Mouse (Mus musculus): ENCODE data around the gene Ssxb10. TPM values are rescaled to one million over a fixed set of nuclear protein-coding genes. Genes with fewer than 3 reads are reported as not detected.
"Not testable (repeated sequence)": the region's sequence is repeated elsewhere in the genome, so short reads cannot be mapped to it uniquely, and the experiment has no call there.

Ssxb10 gene
- polyA plus RNA-seq (2017; shearing (Covaris generic)): not detected

DNA sequence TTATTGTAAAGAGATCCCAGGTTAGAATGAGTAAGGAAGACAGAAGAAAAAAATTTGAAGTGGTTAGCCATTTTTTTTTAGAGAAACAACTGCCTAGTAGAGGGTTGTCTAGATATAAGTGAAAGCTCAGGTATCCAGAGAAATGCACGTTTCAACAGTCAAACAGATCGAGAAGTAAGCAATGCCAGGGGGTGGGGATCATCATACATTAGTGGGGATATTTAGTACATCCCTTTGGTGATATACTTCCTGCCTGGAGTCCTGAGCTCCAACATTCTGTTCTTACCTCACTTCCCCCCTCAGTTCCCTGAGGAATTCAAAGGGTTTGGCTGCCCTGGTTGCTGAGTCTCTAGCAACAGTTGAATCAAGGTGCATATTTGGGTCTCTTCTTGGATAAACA is at the start of gene Ssxb10:
Gene Ssxb10 (plus strand): TSS at position 301 of the 400 bp plus-strand sequence.
- ATAC-seq: no peak

DNA sequence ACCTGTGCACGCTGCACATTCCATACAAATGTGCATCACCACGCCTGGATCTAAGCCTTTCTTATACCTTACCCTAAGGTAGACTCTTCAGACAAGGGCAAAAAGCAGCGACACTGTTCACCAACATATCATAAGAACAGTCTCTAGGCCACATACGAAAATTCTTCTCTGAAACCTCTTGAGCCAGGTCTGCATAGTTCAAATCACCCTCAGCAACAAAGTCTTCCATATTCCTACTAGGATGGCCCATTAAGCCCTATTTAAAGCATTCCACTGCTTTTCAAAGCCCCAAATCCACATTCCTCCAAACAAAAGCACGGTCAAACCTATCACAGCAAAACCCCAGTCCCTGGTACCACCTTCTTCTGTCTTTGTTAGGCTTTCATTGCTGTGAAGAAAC is 38.6 kb upstream of the Ssxb10 start:
- no peak for ATAC-seq

DNA sequence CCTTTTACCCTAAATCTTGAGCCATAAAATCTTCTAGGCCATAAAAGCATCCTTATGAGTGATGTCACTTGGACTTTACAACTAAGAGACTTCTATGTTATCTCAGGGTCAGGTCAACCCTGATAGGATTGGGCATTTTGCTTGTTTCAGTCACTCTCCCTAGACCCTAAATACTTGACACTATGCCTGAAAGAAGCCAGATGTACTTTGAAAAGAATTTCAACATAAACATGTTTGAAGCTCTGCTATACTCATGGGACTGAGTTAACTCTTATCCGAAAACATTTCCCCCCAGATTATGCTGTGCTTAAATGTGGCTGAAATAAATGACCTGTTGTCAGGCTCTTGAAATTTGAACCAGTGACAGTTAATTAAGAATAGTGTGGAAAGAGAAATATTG is 17.9 kb upstream of the Ssxb10 start:
- ATAC-seq: no peak

- ATAC-seq: peak; percentile 32
These were observed 12.3 kb upstream of the Ssxb10 start for GRCm38 (mm10) chrX:8314905-8315304.

DNA sequence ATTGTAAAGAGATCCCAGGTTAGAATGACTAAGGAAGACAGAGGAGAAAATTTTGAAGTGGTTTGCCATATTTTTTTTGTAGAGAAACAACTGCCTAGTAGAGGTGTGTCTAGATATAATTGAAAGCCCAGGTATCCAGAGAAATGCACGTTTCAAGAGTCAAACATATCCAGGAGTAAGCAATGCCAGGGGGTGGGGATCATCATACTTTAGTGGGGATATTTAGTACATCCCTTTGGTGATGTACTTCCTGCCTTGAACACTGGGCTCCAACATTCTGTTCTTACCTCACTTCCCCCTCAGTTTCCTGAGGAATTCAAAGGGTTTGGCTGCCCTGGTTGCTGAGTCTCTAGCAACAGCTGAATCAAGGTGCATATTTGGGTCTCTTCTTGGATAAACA is 39.5 kb downstream of the Ssxb10 start, which contains the start of gene Ssxb9:
Gene Ssxb9 (plus strand): TSS at position 301 of the 400 bp plus-strand sequence.
- ATAC-seq: not testable (repeated sequence)

Other genes starting within 250 kb of the Ssxb10 start
- gene Was, start 236.9 kb upstream of the Ssxb10 start, polyA plus RNA-seq (2017; shearing (Covaris generic)): 10 to 100 TPM; 13.9 to 22.0 TPM
- 10 to 100 TPM; 19.1 to 33.8 TPM for gene Wdr13, start 194.5 kb upstream of the Ssxb10 start, polyA plus RNA-seq (2017; shearing (Covaris generic))
- gene Rbm3, start 181.5 kb upstream of the Ssxb10 start, polyA plus RNA-seq (2017; shearing (Covaris generic)): 100 to 1,000 TPM; 519 to 666 TPM
- gene Tbc1d25, start 151.2 kb upstream of the Ssxb10 start, polyA plus RNA-seq (2017; shearing (Covaris generic)): 1 to 10 TPM; 3.2 to 4.2 TPM
- 100 to 1,000 TPM; 131 to 160 TPM for gene Ebp, start 133.9 kb upstream of the Ssxb10 start, polyA plus RNA-seq (2017; shearing (Covaris generic))
- gene Porcn, start 120.9 kb upstream of the Ssxb10 start, polyA plus RNA-seq (2017; shearing (Covaris generic)): under 1 TPM; 0.30 to 0.33 TPM
- gene Ftsj1, start 75.0 kb upstream of the Ssxb10 start, polyA plus RNA-seq (2017; shearing (Covaris generic)): 10 to 100 TPM; 17.9 to 25.1 TPM
- gene Slc38a5, start 56.3 kb upstream of the Ssxb10 start, polyA plus RNA-seq (2017; shearing (Covaris generic)): not detected
- not detected for gene Ssxb9, start 39.6 kb downstream of the Ssxb10 start, polyA plus RNA-seq (2017; shearing (Covaris generic))
- not detected for gene Ssxb1, start 85.9 kb downstream of the Ssxb10 start, polyA plus RNA-seq (2017; shearing (Covaris generic))
- gene Ssxb2, start 134.3 kb downstream of the Ssxb10 start, polyA plus RNA-seq (2017; shearing (Covaris generic)): not detected
- gene Gm14459, start 197.5 kb downstream of the Ssxb10 start, polyA plus RNA-seq (2017; shearing (Covaris generic)): not detected
- not detected for gene Ssxb6, start 220.8 kb downstream of the Ssxb10 start, polyA plus RNA-seq (2017; shearing (Covaris generic))